Mouse (Mus musculus) naive thymus-derived CD4-positive, alpha-beta T cell, adult 2 months (primary cell): ENCODE measurements at regions not wholly inside any gene's neighbourhood (a gene's known extent, or its start where the extent isn't known, plus 50 kb on each side); places are given as distances from the start of the nearest gene placed in this dataset.

ENCODE experiments used
- DNase-seq: peaks from one replicate; pipeline ENCODE4 v3.0.0-alpha.2; 2011; ENCODE audit warnings: low read depth

- no peak for DNase-seq
Observed at GRCm38 (mm10) chr8:8831306-8831705, 141.0 kb upstream of the Arglu1 start.

GRCm38 (mm10) chr8:8829230-8829629 lies 138.9 kb upstream of the Arglu1 start:
- no peak for DNase-seq

GRCm38 (mm10) chr8:8827555-8827954 lies 137.2 kb upstream of the Arglu1 start:
- DNase-seq: no peak

GRCm38 (mm10) chr8:8826801-8827200 lies 136.5 kb upstream of the Arglu1 start:
- no peak for DNase-seq

GRCm38 (mm10) chr8:8824886-8825285 lies 134.6 kb upstream of the Arglu1 start:
- DNase-seq: no peak

- no peak for DNase-seq
Observed at GRCm38 (mm10) chr8:8821119-8821518, 130.8 kb upstream of the Arglu1 start.

- no peak for DNase-seq
Observed at GRCm38 (mm10) chr8:8820614-8821013, 130.3 kb upstream of the Arglu1 start.

- no peak for DNase-seq
Observed at GRCm38 (mm10) chr8:8819233-8819931, 129.1 kb upstream of the Arglu1 start.

- no peak for DNase-seq
Observed at GRCm38 (mm10) chr8:8812807-8813167, 122.5 kb upstream of the Arglu1 start.

- no peak for DNase-seq
Observed at GRCm38 (mm10) chr8:8812051-8812806, 121.9 kb upstream of the Arglu1 start.

GRCm38 (mm10) chr8:8810928-8811327 lies 120.6 kb upstream of the Arglu1 start:
- no peak for DNase-seq

GRCm38 (mm10) chr8:8809835-8810439 lies 119.6 kb upstream of the Arglu1 start:
- DNase-seq: no peak

- no peak for DNase-seq
Observed at GRCm38 (mm10) chr8:8809349-8809748, 119.0 kb upstream of the Arglu1 start.

GRCm38 (mm10) chr8:8802761-8803340 lies 112.5 kb upstream of the Arglu1 start:
- DNase-seq: no peak

GRCm38 (mm10) chr8:8802317-8802716 lies 112.0 kb upstream of the Arglu1 start:
- DNase-seq: no peak

- no peak for DNase-seq
Observed at GRCm38 (mm10) chr8:8801578-8801977, 111.3 kb upstream of the Arglu1 start.

GRCm38 (mm10) chr8:8797521-8797920 lies 107.2 kb upstream of the Arglu1 start:
- no peak for DNase-seq

GRCm38 (mm10) chr8:8796951-8797350 lies 106.6 kb upstream of the Arglu1 start:
- DNase-seq: no peak

GRCm38 (mm10) chr8:8794711-8795110 lies 104.4 kb upstream of the Arglu1 start:
- DNase-seq: no peak

GRCm38 (mm10) chr8:8779931-8780330 lies 89.6 kb upstream of the Arglu1 start:
- no peak for DNase-seq

- DNase-seq: no peak
Observed at GRCm38 (mm10) chr8:8774496-8775015, 84.2 kb upstream of the Arglu1 start.

GRCm38 (mm10) chr8:8772424-8772823 lies 82.1 kb upstream of the Arglu1 start:
- DNase-seq: no peak

GRCm38 (mm10) chr8:8770397-8770796 lies 80.1 kb upstream of the Arglu1 start:
- no peak for DNase-seq
